Mouse (Mus musculus): ENCODE measurements at regions not wholly inside any gene's neighbourhood (a gene's known extent, or its start where the extent isn't known, plus 50 kb on each side); places are given as distances from the start of the nearest gene placed in this dataset.

GRCm38 (mm10) chr15:57585411-57585810 is 108.0 kb upstream of the Slc22a22 start:
- H3K27ac ChIP-seq, result no peak overlapping the region
- no peaks in the 10 kb centered on the region for H3K36me3 ChIP-seq (ENCODE audit: insufficient read depth, low read length)
- no peaks in the 10 kb centered on the region for H3K4me1 ChIP-seq (replicated peaks; ENCODE audit: insufficient read depth, low read length)
- no peak overlapping the region for H3K9ac ChIP-seq (ENCODE audit: low read depth, low read length)
- no peak overlapping the region for H3K4me2 ChIP-seq (ENCODE audit: low read length)
- no peak for DNase-seq (ENCODE audit: low spot score)
- no peak for ATAC-seq (replicated peaks; ENCODE audit: low FRiP score, low read depth)
- H3K27me3 ChIP-seq (ENCODE audit: insufficient read depth, low read length), result no peaks in the 10 kb centered on the region
- no peaks in the 10 kb centered on the region for H3K9me3 ChIP-seq (replicated peaks; ENCODE audit: low read length)
- no peak for TF ChIP-seq CTCF (IDR thresholded peaks at IDR 0.05; ENCODE audit: low read depth)
- 49% methylated on average over 1 of the region's 1 CpGs for WGBS
- no peak overlapping the region for H3K4me3 ChIP-seq (replicated peaks; ENCODE audit: low read depth, low read length)

DNA sequence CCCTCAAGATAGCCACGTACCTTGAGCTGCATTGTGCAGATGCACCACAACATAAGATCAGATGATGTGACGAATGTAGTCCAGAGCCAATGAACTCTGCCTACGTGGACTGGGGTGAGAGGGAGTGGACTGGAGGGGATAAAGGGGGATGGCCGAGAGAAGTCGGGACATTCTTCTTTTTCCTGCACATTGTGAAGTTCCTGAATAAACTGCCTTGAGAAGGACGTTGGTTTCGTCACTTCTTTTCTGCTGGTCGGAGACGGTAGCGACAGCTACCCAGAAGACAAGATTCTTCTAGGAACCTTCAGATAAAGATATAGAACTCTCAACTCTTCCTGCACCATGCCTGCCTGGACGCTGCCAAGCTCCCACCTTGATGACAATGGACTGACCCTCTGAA is 107.1 kb upstream of the Slc22a22 start:
- DNase-seq (ENCODE audit: low spot score) (no peak), ATAC-seq (replicated peaks; ENCODE audit: low FRiP score, low read depth) (no peak)
- Histone ChIP-seq H3K4me2 (ENCODE audit: low read length) (no peak overlapping the region), H3K27ac (no peak overlapping the region), H3K36me3 (ENCODE audit: insufficient read depth, low read length) (no peaks in the 10 kb centered on the region), H3K4me3 (replicated peaks; ENCODE audit: low read depth, low read length) (no peak overlapping the region), H3K9ac (ENCODE audit: low read depth, low read length) (no peak overlapping the region), H3K9me3 (replicated peaks; ENCODE audit: low read length) (no peaks in the 10 kb centered on the region), H3K27me3 (ENCODE audit: insufficient read depth, low read length) (no peaks in the 10 kb centered on the region), H3K4me1 (replicated peaks; ENCODE audit: insufficient read depth, low read length) (no peaks in the 10 kb centered on the region)
- 92% methylated on average over 11 of the region's 11 CpGs for WGBS
- TF ChIP-seq CTCF (IDR thresholded peaks at IDR 0.05; ENCODE audit: low read depth), result no peak

- no peak overlapping the region for H3K4me2 ChIP-seq (ENCODE audit: low read length)
- H3K27ac ChIP-seq, result no peak overlapping the region
- H3K4me3 ChIP-seq (replicated peaks; ENCODE audit: low read depth, low read length), result no peak overlapping the region
- no peak overlapping the region for H3K9ac ChIP-seq (ENCODE audit: low read depth, low read length)
- no peak for DNase-seq (ENCODE audit: low spot score)
- H3K27me3 ChIP-seq (ENCODE audit: insufficient read depth, low read length), result no peaks in the 10 kb centered on the region
- ATAC-seq (replicated peaks; ENCODE audit: low FRiP score, low read depth), result no peak
- no peaks in the 10 kb centered on the region for H3K9me3 ChIP-seq (replicated peaks; ENCODE audit: low read length)
- TF ChIP-seq CTCF (IDR thresholded peaks at IDR 0.05; ENCODE audit: low read depth), result no peak
- H3K36me3 ChIP-seq (ENCODE audit: insufficient read depth, low read length), result no peaks in the 10 kb centered on the region
- no peaks in the 10 kb centered on the region for H3K4me1 ChIP-seq (replicated peaks; ENCODE audit: insufficient read depth, low read length)
These were observed 103.8 kb upstream of the Slc22a22 start for GRCm38 (mm10) chr15:57581266-57581665.

- ATAC-seq (replicated peaks; ENCODE audit: low FRiP score, low read depth) (no peak), DNase-seq (ENCODE audit: low spot score) (no peak)
- Histone ChIP-seq H3K9me3 (replicated peaks; ENCODE audit: low read length) (no peaks in the 10 kb centered on the region), H3K36me3 (ENCODE audit: insufficient read depth, low read length) (no peaks in the 10 kb centered on the region), H3K4me3 (replicated peaks; ENCODE audit: low read depth, low read length) (no peak overlapping the region), H3K27ac (no peak overlapping the region), H3K9ac (ENCODE audit: low read depth, low read length) (no peak overlapping the region), H3K27me3 (ENCODE audit: insufficient read depth, low read length) (no peaks in the 10 kb centered on the region), H3K4me2 (ENCODE audit: low read length) (no peak overlapping the region), H3K4me1 (replicated peaks; ENCODE audit: insufficient read depth, low read length) (no peaks in the 10 kb centered on the region)
- WGBS, result 58% methylated on average over 2 of the region's 2 CpGs
- no peak for TF ChIP-seq CTCF (IDR thresholded peaks at IDR 0.05; ENCODE audit: low read depth)
These were observed 101.4 kb upstream of the Slc22a22 start for GRCm38 (mm10) chr15:57578794-57579193.

- H3K4me3 ChIP-seq (replicated peaks; ENCODE audit: low read depth, low read length), result no peak overlapping the region
- no peaks in the 10 kb centered on the region for H3K27me3 ChIP-seq (ENCODE audit: insufficient read depth, low read length)
- no peak overlapping the region for H3K27ac ChIP-seq
- H3K4me1 ChIP-seq (replicated peaks; ENCODE audit: insufficient read depth, low read length), result 0 out of 2 replicates have a peak, but pooled peaks cover 4% of the 10 kb centered on the region
- peak; percentile 14; the same call in 1 of the 2 replicates for TF ChIP-seq CTCF (IDR thresholded peaks at IDR 0.05; ENCODE audit: low read depth)
- DNase-seq (ENCODE audit: low spot score), result no peak
- ATAC-seq (replicated peaks; ENCODE audit: low FRiP score, low read depth), result no peak
- 93% methylated on average over 1 of the region's 2 CpGs for WGBS
- no peaks in the 10 kb centered on the region for H3K9me3 ChIP-seq (replicated peaks; ENCODE audit: low read length)
- no peak overlapping the region for H3K9ac ChIP-seq (ENCODE audit: low read depth, low read length)
- no peak overlapping the region for H3K4me2 ChIP-seq (ENCODE audit: low read length)
- H3K36me3 ChIP-seq (ENCODE audit: insufficient read depth, low read length), result no peaks in the 10 kb centered on the region
These were observed 96.7 kb upstream of the Slc22a22 start for GRCm38 (mm10) chr15:57574080-57574618.

DNA sequence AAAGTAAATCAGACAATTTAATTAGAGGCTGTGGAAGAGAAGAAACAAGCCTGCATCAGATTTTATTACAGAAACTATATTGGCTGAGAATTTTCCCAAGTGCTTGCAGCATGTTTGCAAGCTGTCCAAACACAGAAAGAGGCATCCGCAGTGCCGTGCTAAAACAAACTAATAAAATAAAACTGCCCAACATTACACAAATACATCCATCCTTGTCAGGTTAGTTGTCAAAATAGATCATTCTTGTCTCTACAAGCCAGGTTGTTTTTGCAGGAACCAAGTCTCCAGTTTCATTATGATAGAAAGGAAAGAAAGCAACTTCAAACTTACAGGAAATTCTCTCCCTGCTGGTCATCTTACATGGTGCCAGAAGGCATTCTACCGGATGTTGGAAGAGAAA is 95.0 kb upstream of the Slc22a22 start:
- Histone ChIP-seq H3K9me3 (replicated peaks; ENCODE audit: low read length) (no peaks in the 10 kb centered on the region), H3K4me1 (replicated peaks; ENCODE audit: insufficient read depth, low read length) (0 out of 2 replicates have a peak, but pooled peaks cover 4% of the 10 kb centered on the region), H3K36me3 (ENCODE audit: insufficient read depth, low read length) (no peaks in the 10 kb centered on the region), H3K27me3 (ENCODE audit: insufficient read depth, low read length) (no peaks in the 10 kb centered on the region), H3K4me3 (replicated peaks; ENCODE audit: low read depth, low read length) (no peak overlapping the region), H3K27ac (peak overlapping the region; percentile 36; the same call in 1 of the 2 replicates), H3K4me2 (ENCODE audit: low read length) (no peak overlapping the region), H3K9ac (ENCODE audit: low read depth, low read length) (no peak overlapping the region)
- 8% methylated on average over 3 of the region's 3 CpGs for WGBS
- TF ChIP-seq CTCF (IDR thresholded peaks at IDR 0.05; ENCODE audit: low read depth), result no peak
- DNase-seq (ENCODE audit: low spot score), result peak; percentile 75
- no peak; the same call in 1 of the 2 replicates for ATAC-seq (replicated peaks; ENCODE audit: low FRiP score, low read depth)

Measured in kidney, postnatal 0 days (tissue).